Mouse (Mus musculus) Muller cell, postnatal 12 days (primary cell): ENCODE data around the gene Rnaseh2a.
A peak's percentile ranks its signal among the peaks of the same experiment; 100 is the strongest.

Source experiments
- DNase-seq: peaks from one replicate; pipeline ENCODE4 v3.0.0-alpha.2; 2015; ENCODE audit errors: inconsistent ontology term

Rnaseh2a gene

GRCm38 (mm10) chr8:84969241-84970134 lies at the start of gene Rnaseh2a, which contains the start of the genes Gm49661 and Prdx2:
Gene Rnaseh2a, minus strand, starts transcription at chr8:84969767.
Gene Gm49661, minus strand, starts transcription at chr8:84969433.
Gene Prdx2, plus strand, starts transcription at chr8:84969587.
- DNase-seq: peak; percentile 85

DNA sequence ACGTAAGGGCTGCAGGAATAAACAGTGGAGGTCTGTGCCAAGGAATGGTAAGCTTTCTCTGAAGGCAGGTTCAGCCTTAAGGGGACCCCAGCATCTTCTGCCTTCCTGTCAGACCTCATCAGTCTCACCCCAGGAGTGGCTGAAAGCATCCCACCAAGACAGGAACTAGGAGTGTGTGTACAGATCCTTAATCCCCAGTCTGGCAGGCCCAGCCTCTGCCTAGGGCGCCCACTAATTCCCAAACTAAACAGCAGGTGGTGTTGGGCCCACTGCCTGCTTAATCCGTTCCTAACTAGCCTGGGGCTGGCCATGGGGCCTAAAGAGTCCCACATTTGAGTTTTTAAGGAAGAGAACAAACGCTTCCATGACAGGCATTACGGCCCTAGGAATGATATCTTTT lies 47.6 kb upstream of the Rnaseh2a start:
- no peak for DNase-seq

DNA sequence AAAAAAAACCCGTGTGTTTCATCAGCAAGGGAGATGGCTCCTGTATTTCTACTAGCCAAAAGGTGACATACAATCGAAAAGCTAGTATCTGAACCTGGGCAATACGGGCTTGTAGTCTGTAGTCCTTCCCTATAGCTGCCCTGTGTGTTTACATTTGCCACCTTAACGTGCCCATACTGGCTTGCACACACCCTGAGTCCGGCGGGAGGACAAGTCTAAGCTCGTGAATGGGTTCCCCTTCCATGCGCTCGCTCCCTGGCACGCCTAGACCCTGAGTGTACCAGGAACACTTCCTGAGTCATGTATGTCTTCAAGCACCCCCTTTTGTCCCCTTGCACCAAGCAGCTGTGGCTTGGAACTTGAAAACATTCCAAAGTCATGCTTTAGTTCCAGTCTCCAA lies 47.2 kb upstream of the Rnaseh2a start:
- peak; percentile 2 for DNase-seq

- no peak for DNase-seq
Observed at GRCm38 (mm10) chr8:85014431-85014830, 44.9 kb upstream of the Rnaseh2a start, which contains the start of gene Best2. Gene Best2, minus strand, starts transcription at chr8:85014531.

DNA sequence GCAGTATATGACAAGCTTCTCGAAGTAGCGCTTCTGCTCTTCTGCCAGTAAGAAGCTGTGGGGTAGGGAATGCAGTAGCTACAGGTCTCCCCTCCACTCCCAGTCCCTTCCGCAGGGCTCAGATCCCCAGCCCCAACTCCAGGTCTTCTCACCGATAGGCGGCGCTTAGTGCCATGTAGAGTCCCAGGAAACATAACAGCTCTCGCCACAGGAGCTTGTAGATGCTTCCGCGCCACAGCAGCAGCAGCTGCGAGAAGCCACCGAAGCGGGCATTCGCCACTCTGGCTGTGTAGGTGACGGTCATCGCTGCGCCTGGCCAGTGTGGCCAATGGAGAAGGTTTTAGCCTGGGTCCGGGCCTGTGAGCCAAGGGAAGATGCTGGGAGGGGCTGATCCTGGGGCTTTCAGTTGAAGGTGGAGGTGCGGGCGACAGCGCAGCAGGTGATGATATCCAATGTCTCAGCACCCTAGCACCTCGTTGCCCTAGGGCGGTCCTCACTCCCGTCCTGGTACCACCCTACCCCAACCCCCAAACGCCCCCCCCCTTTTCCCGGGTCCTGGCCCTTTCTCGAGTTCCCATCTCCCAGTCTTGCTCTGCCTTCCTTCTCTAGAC lies 43.8 kb upstream of the Rnaseh2a start:
- peak; percentile 66 for DNase-seq

DNA sequence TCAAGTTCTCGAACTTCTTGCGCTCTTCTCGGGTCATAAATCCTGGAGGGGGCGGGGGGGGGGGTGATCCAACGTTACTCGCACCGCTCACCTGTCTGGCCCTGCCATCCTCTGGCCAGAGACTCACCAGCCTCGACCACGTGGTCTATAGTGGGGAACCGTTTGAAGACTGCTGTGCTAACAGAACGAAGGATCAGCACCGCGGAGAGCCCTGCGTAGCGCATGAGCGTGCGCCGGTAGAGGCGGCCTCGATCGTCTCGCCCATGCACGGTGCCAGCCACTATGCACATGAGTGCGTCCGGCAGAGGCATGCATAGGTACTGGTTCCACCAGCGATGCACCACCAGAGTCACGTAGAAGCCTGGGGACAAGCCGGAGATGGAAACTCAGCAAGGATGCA lies 41.7 kb upstream of the Rnaseh2a start:
- no peak for DNase-seq

DNA sequence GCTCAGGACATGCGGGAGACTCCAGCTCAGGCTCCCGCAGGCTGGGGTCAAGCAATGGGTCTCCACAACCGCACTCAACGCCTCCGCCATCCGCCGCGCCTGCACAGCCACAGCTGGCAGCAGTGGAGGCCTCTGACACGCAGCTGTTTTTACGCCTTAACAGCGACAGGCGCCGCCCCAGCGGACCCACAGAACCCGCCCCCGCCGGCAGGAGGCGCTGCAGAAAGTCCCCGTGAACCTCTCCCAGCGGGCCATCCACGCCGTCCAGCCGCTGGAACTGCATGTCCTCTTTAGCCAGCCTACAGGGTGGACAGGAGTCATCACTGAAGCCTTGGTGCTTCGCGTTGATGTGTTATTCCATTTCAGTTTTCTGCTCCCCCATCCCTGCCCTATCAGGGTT lies 38.1 kb upstream of the Rnaseh2a start:
- no peak for DNase-seq

DNA sequence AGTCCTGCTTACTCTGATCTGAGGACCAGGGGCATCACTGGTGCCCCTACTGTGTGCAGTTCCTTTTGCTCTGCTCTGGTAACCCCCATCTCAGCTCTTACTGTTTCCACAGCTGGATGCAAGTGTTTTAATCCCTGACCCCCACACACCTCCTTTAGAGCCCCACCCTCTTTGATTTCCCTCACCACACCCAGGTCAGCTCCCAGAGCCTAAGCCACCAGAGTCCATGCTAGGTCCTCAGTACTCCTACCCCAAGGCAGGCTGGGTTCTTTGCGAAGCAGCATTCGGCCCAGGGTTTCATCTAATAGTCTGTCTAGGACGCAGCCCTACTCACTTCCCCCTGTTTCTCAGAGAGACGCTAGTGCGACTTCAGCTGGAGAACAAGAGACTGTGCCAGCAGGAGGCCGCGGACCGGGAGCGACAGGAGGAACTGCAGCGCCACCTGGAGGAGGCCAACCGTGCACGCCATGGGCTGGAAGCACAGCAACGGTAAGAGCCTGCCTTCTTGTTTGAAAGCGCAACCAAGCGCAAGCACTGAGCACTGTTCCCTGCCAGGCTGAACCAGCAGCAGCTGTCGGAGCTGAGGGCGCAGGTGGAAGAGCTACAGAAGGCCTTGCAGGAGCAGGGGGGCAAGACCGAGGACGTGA lies 28.2 kb upstream of the Rnaseh2a start:
- peak; percentile 90 for DNase-seq

GRCm38 (mm10) chr8:84996978-84997377 lies 27.4 kb upstream of the Rnaseh2a start:
- DNase-seq: no peak

GRCm38 (mm10) chr8:84995680-84996079 lies 26.1 kb upstream of the Rnaseh2a start:
- no peak for DNase-seq

- no peak for DNase-seq
Observed at GRCm38 (mm10) chr8:84994375-84994774, 24.8 kb upstream of the Rnaseh2a start.

DNA sequence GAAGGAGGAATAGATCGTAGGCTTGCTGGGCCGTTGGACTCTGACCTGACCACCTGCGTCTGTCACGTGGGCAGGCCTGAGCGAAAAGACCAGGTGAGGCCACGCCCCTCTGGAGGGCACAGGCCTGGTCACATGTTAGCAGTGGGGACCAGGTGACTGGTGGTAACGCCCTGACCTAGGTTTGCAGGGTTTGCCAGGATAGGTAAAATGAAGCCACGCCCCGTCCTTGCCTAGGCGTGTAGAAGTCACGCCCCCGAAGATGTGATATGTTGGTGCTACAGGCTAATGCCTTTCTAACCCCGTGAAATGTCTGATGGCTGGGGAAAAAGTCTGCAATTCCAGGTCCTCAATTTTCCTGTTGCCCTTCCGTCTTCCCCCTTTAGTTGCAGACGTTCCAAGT lies 21.3 kb upstream of the Rnaseh2a start:
- DNase-seq: no peak

DNA sequence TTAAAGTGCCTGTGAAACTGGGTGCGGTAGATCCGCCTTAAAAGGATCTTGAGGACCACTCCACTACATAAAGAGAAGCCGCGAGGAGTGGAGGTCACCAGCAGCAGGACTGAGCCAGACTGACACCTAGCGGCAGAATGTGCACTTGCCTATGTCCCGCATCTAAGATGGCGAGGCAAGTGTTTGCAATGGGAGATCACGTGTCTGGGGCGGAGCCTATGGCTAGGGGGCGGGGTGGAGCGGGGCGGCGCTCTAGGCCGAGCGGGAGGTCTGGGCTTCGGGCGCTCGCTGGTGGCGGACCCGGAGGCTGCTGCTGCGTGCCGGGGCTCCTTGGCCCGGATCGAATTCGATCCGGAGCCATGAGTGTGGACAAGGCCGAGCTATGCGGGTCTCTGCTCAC lies 20.8 kb upstream of the Rnaseh2a start, which contains the start of gene Hook2:
TSS of gene Hook2 (plus strand) at position 255 of the 400 bp plus-strand sequence.
- peak; percentile 97 for DNase-seq

DNA sequence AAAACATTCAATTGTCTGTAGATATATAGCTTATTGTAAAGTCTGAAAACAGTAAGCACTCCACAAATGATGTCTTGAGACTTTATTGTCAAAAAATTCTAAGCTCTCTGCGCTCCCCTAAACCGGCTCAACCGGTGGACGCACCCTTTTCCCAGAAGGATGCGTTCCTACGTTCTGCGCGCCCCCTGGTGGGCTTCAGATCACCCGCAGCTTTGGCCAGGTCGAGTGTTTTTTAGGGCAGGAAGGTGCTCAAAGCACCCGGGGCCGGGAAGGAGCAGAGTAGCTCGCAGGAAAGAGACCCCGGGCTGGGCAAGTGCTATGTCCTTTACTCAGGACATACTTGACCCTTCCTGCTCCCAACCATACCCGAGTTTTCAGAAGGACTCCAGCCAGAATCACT lies 20.2 kb upstream of the Rnaseh2a start:
- DNase-seq: peak; percentile 97

DNA sequence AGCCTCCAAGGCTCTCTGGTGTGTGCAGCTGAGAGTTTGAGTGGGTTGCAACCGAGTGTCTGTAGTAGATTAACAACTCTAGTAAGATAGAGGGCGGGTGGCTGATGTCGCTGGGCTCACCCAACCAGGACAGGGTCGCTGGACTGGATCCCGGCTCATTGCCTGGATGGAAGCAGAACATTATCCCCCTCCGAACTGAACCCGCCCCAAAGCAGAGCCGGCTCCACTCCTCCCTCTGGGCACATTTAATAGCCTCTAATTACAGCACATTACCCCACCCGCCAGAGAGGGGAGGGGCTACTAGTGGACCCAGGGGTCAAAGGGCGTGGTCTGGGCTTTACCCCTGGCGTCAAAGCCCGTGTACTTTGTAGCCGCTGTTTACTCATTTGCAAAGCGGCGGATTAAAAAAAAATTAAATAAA lies 19.8 kb upstream of the Rnaseh2a start:
- DNase-seq: peak; percentile 64

DNA sequence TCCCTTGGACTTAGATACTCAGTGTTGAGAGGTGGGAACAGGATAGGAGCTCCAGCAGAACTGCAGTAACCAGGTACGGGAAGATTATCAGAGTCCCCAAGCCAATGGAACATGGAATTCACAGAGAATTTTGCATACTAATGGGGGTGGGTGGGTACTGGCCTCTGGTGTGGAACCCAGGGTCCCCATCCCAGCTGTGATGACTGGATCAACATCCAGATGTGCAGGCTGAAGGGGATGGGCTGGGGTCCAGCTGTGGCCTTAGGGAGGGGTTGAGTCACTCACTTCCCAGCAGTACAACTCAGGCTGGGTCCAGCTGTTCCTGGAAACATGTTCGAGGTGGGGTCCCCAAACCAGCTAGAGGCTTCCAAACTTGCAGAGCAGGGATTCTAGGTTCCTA lies 18.3 kb upstream of the Rnaseh2a start:
- no peak for DNase-seq

- DNase-seq: no peak
Observed at GRCm38 (mm10) chr8:84987388-84987787, 17.8 kb upstream of the Rnaseh2a start.

DNA sequence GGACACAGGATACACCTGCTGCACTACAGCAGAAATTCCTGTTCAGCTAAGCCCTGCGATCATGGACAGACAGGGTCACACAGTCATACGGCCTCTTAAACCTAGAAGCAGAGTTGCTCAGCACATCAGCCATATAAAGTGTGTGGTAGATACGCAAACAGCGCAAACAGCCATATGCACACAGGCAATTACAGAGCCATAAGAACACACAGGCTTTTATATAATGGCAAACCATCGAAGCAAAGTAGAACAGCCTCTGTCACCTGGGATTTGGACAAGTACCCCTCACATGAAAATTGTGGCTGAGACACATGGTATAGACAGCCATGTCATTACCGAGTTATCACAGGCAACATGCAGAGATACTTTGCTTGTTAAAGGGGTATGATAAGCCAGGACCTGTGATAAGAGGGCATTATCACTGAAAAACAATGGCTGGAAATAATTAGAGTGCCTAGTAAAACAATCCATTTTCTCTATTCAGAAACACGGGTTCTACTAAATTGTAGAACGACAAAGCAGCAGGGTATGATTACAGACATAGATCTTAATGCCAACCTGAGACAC lies 16.9 kb upstream of the Rnaseh2a start:
- DNase-seq: no peak

GRCm38 (mm10) chr8:84985684-84986378 lies 16.3 kb upstream of the Rnaseh2a start:
- peak; percentile 91 for DNase-seq

- DNase-seq: no peak
Observed at GRCm38 (mm10) chr8:84985049-84985683, 15.6 kb upstream of the Rnaseh2a start.
